Mouse (Mus musculus) bone marrow macrophage, adult 2 months (primary cell): ENCODE measurements around the gene Chrdl1.

Experiments
- CTCF ChIP-seq: IDR thresholded peaks from 2 replicates; pipeline ENCODE4 v1.5.1; 2012; ENCODE audit warnings: low read depth, mild to moderate bottlenecking, low read length, moderate library complexity
- POLR2A ChIP-seq: IDR thresholded peaks from 2 replicates; pipeline ENCODE4 v1.6.1; 2012; ENCODE audit warnings: mild to moderate bottlenecking, low read depth, low read length, borderline replicate concordance

DNA sequence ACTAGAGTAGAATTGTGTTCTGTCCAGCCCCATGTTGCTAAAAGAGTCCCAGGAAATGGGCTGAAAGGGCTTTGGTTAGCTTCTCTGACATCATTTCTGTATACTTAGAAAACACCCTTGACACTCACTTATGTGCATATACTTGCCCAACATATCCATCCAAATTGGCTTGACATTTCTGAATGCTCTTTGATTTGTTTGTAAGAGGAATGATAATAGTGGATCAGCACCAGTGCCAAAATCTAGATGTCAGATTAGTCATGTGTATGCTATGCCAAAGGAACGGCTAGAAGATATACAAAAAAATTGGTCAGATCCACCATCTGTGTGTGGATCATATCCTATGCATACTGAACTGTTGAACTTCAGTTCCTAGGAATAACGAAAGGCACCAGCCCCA, 99.3 kb downstream of the Chrdl1 start:
- TF ChIP-seq POLR2A (no peak), CTCF (no peak)
